Mouse (Mus musculus): Measurements from ENCODE around the gene Lsamp.

DNA sequence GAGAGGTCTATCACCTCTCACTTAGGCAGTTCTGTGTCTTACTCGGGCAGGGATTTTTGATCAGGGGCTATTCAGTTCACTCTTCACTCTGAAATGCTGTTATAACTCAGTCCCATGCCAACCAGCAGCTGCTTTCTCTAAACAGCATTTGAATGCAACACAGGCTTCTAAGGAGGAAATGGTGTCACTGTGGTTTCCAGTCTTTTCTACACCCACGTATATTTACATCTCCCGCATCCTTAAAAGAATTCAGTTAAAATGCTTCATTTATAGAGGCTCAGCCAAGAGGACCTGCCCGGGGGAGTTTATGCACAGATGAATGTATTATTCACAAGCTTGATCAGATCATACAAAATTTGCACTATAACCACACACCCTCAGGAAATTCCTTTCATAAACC is 306.0 kb downstream of the Lsamp start:
- TF ChIP-seq POLR2A (IDR thresholded peaks at IDR 0.05; ENCODE audit: insufficient read length, low read depth) (no peak), E2F4 (IDR thresholded peaks at IDR 0.05; ENCODE audit: insufficient read depth) (no peak), TCF3 (IDR thresholded peaks at IDR 0.05; ENCODE audit: insufficient read length, low read depth) (no peak), CEBPB (IDR thresholded peaks at IDR 0.05; ENCODE audit: insufficient read depth, poor library complexity, severe bottlenecking) (no peak)
